Mouse (Mus musculus) stomach, postnatal 0 days (tissue): ENCODE measurements around the gene Cpeb4.
"Not testable (repeated sequence)": the region's sequence is repeated elsewhere in the genome, so short reads cannot be mapped to it uniquely, and the experiment has no call there.

Source experiments
- CTCF ChIP-seq: IDR thresholded peaks from 2 replicates; pipeline ENCODE4 v1.5.1; 2016; ENCODE audit warnings: antibody characterized with exemption, low read depth, mild to moderate bottlenecking, moderate library complexity
- EP300 ChIP-seq: optimal IDR thresholded peaks from 2 replicates; pipeline ENCODE3; 2016; ENCODE audit warnings: antibody characterized with exemption

DNA sequence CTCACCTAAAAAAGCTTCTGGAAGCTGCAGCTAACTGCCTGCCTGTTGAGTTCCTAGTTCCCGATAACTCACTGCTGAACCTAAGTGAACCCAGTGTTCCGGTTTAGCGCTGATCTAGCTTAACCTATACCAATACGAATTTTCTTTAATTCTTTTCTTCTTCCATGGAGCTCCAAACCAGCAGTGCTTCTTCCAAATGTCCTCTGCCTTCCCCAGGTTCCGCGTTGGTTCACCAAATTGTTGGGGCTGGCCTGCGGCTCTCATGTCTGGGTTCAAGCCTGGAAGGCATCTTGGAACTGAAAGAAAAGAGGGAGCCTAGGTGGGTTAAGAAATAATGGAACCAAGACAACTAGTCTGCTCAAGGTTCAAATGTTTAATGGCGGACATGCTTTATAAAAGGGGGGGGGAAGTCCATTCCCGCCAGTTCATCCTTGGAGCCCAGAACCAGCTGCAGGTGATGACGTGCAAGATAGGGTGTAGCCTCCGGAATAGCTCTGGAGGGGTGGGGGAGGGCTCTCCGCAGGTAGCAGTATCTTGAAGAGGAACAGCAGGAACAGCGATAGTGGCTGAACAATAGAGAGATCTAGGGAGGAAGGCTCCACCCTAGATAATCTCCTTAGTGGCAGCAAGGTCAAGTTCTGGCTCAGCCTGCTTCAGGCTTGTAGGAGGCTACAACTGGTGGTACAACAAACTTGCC is 110.4 kb downstream of the Cpeb4 start:
- TF ChIP-seq EP300, CTCF: not testable (repeated sequence)
